Mouse (Mus musculus): ENCODE data around the gene Ddx39.

Ddx39 gene

GRCm38 (mm10) chr8:83706411-83706810, 8.6 kb upstream of the Ddx39 start:
- Histone ChIP-seq H3K4me3 (replicated peaks; ENCODE audit: low read length) (no peak overlapping the region), H3K4me1 (replicated peaks; ENCODE audit: low read depth, low read length) (peaks cover 8% of the 10 kb centered on the region), H3K9me3 (ENCODE audit: low read length) (no peaks in the 10 kb centered on the region), H3K36me3 (ENCODE audit: insufficient read depth, low read length) (no peaks in the 10 kb centered on the region), H3K27me3 (ENCODE audit: insufficient read depth, low read length) (no peaks in the 10 kb centered on the region)
- peak; percentile 86 for TF ChIP-seq CTCF (conservative IDR thresholded peaks at IDR 0.05; ENCODE audit: low read length)
- TF ChIP-seq NANOG (IDR thresholded peaks at IDR 0.05; ENCODE audit: borderline replicate concordance, low read length) = no peak

GRCm38 (mm10) chr8:83707554-83707953, 7.4 kb upstream of the Ddx39 start:
- TF ChIP-seq CTCF (conservative IDR thresholded peaks at IDR 0.05; ENCODE audit: low read length) = no peak
- no peak for TF ChIP-seq NANOG (IDR thresholded peaks at IDR 0.05; ENCODE audit: borderline replicate concordance, low read length)
- TF ChIP-seq POU5F1 (IDR thresholded peaks at IDR 0.05; ENCODE audit: borderline replicate concordance, low read length) = no peak
- H3K4me1 ChIP-seq (replicated peaks; ENCODE audit: low read depth, low read length) = peaks cover 15% of the 10 kb centered on the region
- H3K4me3 ChIP-seq (replicated peaks; ENCODE audit: low read length) = no peak overlapping the region
- H3K36me3 ChIP-seq (ENCODE audit: insufficient read depth, low read length) = no peaks in the 10 kb centered on the region
- no peaks in the 10 kb centered on the region for H3K9me3 ChIP-seq (ENCODE audit: low read length)
- H3K27me3 ChIP-seq (ENCODE audit: insufficient read depth, low read length) = no peaks in the 10 kb centered on the region

GRCm38 (mm10) chr8:83714676-83715030, 324 bp upstream of the Ddx39 start:
- Histone ChIP-seq H3K4me3 (replicated peaks; ENCODE audit: low read length) (peak overlapping the region; percentile 97), H3K36me3 (ENCODE audit: insufficient read depth, low read length) (peaks cover 29% of the 10 kb centered on the region), H3K4me1 (replicated peaks; ENCODE audit: low read depth, low read length) (peaks cover 49% of the 10 kb centered on the region), H3K27me3 (ENCODE audit: insufficient read depth, low read length) (no peaks in the 10 kb centered on the region), H3K9me3 (ENCODE audit: low read length) (no peaks in the 10 kb centered on the region)
- TF ChIP-seq NANOG (IDR thresholded peaks at IDR 0.05; ENCODE audit: borderline replicate concordance, low read length) = no peak
- TF ChIP-seq POU5F1 (IDR thresholded peaks at IDR 0.05; ENCODE audit: borderline replicate concordance, low read length) = no peak

GRCm38 (mm10) chr8:83715771-83716170, 794 bp downstream of the Ddx39 start:
- Histone ChIP-seq H3K4me1 (replicated peaks; ENCODE audit: low read depth, low read length) (peaks cover 60% of the 10 kb centered on the region), H3K4me3 (replicated peaks; ENCODE audit: low read length) (peak overlapping the region; percentile 97), H3K27me3 (ENCODE audit: insufficient read depth, low read length) (no peaks in the 10 kb centered on the region), H3K9me3 (ENCODE audit: low read length) (no peaks in the 10 kb centered on the region), H3K36me3 (ENCODE audit: insufficient read depth, low read length) (peaks cover 40% of the 10 kb centered on the region)
- no peak for TF ChIP-seq POU5F1 (IDR thresholded peaks at IDR 0.05; ENCODE audit: borderline replicate concordance, low read length)
- TF ChIP-seq CTCF (conservative IDR thresholded peaks at IDR 0.05; ENCODE audit: low read length) = no peak
- TF ChIP-seq NANOG (IDR thresholded peaks at IDR 0.05; ENCODE audit: borderline replicate concordance, low read length) = no peak

DNA sequence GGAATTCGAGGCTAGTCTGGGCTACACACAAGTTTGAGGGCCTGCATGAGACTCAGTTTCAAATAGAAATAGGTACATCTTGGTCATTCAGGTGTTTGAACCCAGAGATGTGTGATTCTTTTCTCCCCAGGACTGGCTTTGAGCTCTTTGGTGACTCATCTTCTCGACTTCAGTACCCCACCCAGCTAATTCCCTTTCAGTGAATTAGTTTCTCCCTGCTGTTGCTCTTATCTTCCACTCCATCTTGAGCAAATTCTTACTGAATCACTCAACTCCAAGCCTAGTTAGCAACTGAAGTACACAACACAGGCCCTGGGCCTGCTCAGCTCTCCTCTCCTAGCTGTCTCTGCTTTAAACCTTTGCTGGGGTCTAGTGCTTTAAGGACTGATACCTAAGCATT, 1.6 kb downstream of the Ddx39 start:
- H3K36me3 ChIP-seq (ENCODE audit: insufficient read depth, low read length) = peaks cover 48% of the 10 kb centered on the region
- no peaks in the 10 kb centered on the region for H3K27me3 ChIP-seq (ENCODE audit: insufficient read depth, low read length)
- peak overlapping the region; percentile 97 for H3K4me3 ChIP-seq (replicated peaks; ENCODE audit: low read length)
- TF ChIP-seq NANOG (IDR thresholded peaks at IDR 0.05; ENCODE audit: borderline replicate concordance, low read length) (no peak), CTCF (conservative IDR thresholded peaks at IDR 0.05; ENCODE audit: low read length) (no peak), POU5F1 (IDR thresholded peaks at IDR 0.05; ENCODE audit: borderline replicate concordance, low read length) (no peak)
- no peaks in the 10 kb centered on the region for H3K9me3 ChIP-seq (ENCODE audit: low read length)
- peaks cover 62% of the 10 kb centered on the region for H3K4me1 ChIP-seq (replicated peaks; ENCODE audit: low read depth, low read length)

DNA sequence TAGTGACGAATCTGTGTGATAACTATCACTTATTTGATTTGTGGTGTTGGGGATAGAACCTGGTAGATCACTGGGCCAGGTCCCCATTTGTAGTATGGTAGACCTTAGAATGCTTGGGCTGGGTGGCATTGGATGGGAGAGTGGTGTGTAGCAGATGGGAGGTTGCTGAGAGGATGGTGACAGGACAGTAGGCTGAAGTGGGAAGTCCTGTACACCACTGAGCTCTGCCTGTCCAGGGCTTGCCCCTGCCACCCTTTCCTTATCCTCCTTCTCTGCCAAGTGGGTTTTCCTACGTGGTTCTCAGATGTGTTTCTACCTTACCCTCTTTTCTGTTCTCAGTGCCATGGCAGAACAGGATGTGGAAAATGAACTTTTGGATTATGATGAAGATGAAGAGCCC, 4.1 kb downstream of the Ddx39 start:
- H3K9me3 ChIP-seq (ENCODE audit: low read length) = no peaks in the 10 kb centered on the region
- no peak overlapping the region for H3K4me3 ChIP-seq (replicated peaks; ENCODE audit: low read length)
- H3K27me3 ChIP-seq (ENCODE audit: insufficient read depth, low read length) = no peaks in the 10 kb centered on the region
- TF ChIP-seq NANOG (IDR thresholded peaks at IDR 0.05; ENCODE audit: borderline replicate concordance, low read length) = no peak
- TF ChIP-seq CTCF (conservative IDR thresholded peaks at IDR 0.05; ENCODE audit: low read length) = no peak
- no peak for TF ChIP-seq POU5F1 (IDR thresholded peaks at IDR 0.05; ENCODE audit: borderline replicate concordance, low read length)
- peaks cover 73% of the 10 kb centered on the region for H3K36me3 ChIP-seq (ENCODE audit: insufficient read depth, low read length)
- H3K4me1 ChIP-seq (replicated peaks; ENCODE audit: low read depth, low read length) = peaks cover 80% of the 10 kb centered on the region

GRCm38 (mm10) chr8:83719693-83720092, 4.7 kb downstream of the Ddx39 start:
- no peaks in the 10 kb centered on the region for H3K27me3 ChIP-seq (ENCODE audit: insufficient read depth, low read length)
- H3K36me3 ChIP-seq (ENCODE audit: insufficient read depth, low read length) = peaks cover 79% of the 10 kb centered on the region
- no peak overlapping the region for H3K4me3 ChIP-seq (replicated peaks; ENCODE audit: low read length)
- TF ChIP-seq NANOG (IDR thresholded peaks at IDR 0.05; ENCODE audit: borderline replicate concordance, low read length) = no peak
- no peak for TF ChIP-seq CTCF (conservative IDR thresholded peaks at IDR 0.05; ENCODE audit: low read length)
- no peak for TF ChIP-seq POU5F1 (IDR thresholded peaks at IDR 0.05; ENCODE audit: borderline replicate concordance, low read length)
- no peaks in the 10 kb centered on the region for H3K9me3 ChIP-seq (ENCODE audit: low read length)
- H3K4me1 ChIP-seq (replicated peaks; ENCODE audit: low read depth, low read length) = peaks cover 83% of the 10 kb centered on the region

- H3K4me1 ChIP-seq (replicated peaks; ENCODE audit: low read depth, low read length) = peaks cover 88% of the 10 kb centered on the region
- H3K9me3 ChIP-seq (ENCODE audit: low read length) = no peaks in the 10 kb centered on the region
- no peaks in the 10 kb centered on the region for H3K27me3 ChIP-seq (ENCODE audit: insufficient read depth, low read length)
- H3K4me3 ChIP-seq (replicated peaks; ENCODE audit: low read length) = peak overlapping the region; percentile 8; the same call in 1 of the 2 replicates
- TF ChIP-seq CTCF (conservative IDR thresholded peaks at IDR 0.05; ENCODE audit: low read length) = no peak
- TF ChIP-seq POU5F1 (IDR thresholded peaks at IDR 0.05; ENCODE audit: borderline replicate concordance, low read length) = no peak
- no peak for TF ChIP-seq NANOG (IDR thresholded peaks at IDR 0.05; ENCODE audit: borderline replicate concordance, low read length)
- H3K36me3 ChIP-seq (ENCODE audit: insufficient read depth, low read length) = peaks cover 97% of the 10 kb centered on the region
Observed at GRCm38 (mm10) chr8:83721405-83722025, 6.5 kb downstream of the Ddx39 start.

DNA sequence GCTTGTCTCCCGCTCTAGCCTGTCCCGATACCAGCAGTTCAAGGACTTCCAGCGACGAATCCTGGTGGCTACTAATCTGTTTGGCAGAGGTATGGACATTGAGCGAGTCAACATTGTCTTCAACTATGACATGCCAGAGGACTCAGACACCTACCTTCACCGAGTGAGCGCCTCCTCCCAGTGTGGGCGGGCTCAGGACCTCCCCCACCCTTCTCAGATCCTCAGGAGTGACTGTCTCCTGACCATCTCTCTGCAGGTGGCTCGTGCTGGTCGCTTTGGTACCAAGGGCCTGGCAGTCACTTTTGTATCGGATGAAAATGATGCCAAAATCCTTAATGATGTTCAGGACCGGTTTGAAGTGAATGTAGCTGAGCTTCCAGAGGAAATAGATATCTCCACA, 7.7 kb downstream of the Ddx39 start:
- no peak for TF ChIP-seq NANOG (IDR thresholded peaks at IDR 0.05; ENCODE audit: borderline replicate concordance, low read length)
- no peak for TF ChIP-seq CTCF (conservative IDR thresholded peaks at IDR 0.05; ENCODE audit: low read length)
- no peak for TF ChIP-seq POU5F1 (IDR thresholded peaks at IDR 0.05; ENCODE audit: borderline replicate concordance, low read length)
- H3K36me3 ChIP-seq (ENCODE audit: insufficient read depth, low read length) = peaks cover 98% of the 10 kb centered on the region
- H3K27me3 ChIP-seq (ENCODE audit: insufficient read depth, low read length) = no peaks in the 10 kb centered on the region
- H3K4me3 ChIP-seq (replicated peaks; ENCODE audit: low read length) = no peak overlapping the region
- peaks cover 76% of the 10 kb centered on the region for H3K4me1 ChIP-seq (replicated peaks; ENCODE audit: low read depth, low read length)
- H3K9me3 ChIP-seq (ENCODE audit: low read length) = no peaks in the 10 kb centered on the region
